Mouse (Mus musculus) retina, postnatal 1 day (tissue): Measurements from ENCODE around the gene Ssx9.
"Not testable (repeated sequence)": the region's sequence is repeated elsewhere in the genome, so short reads cannot be mapped to it uniquely, and the experiment has no call there.

ENCODE experiments used
- DNase-seq: peaks from one replicate; pipeline ENCODE4 v3.0.0-alpha.2; 2012

Gene Ssx9

DNA sequence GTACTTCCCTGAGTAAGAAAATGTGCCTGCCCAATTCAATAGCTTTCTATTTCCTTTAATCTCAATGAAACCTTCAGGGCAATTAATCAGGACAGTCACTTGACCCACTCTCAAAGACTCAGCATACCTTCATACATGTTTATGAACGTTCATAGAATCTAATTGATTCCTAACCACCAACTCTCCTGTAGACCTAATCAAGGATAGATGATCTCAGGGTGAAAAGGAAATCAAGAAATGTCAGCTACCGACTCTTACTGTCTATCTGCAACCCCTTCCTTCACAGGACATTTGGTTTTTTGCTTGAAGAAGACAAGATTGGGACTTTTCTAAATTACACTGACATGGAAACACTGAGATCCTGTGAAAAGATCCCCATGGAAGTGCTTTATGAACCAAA is at the start of gene Ssx9:
TSS of gene Ssx9 (plus strand) at position 301 of the 400 bp plus-strand sequence.
- not testable (repeated sequence) for DNase-seq

GRCm38 (mm10) chrX:8732907-8733306 is 15.3 kb upstream of the Ssx9 start:
- peak; percentile 13 for DNase-seq

DNA sequence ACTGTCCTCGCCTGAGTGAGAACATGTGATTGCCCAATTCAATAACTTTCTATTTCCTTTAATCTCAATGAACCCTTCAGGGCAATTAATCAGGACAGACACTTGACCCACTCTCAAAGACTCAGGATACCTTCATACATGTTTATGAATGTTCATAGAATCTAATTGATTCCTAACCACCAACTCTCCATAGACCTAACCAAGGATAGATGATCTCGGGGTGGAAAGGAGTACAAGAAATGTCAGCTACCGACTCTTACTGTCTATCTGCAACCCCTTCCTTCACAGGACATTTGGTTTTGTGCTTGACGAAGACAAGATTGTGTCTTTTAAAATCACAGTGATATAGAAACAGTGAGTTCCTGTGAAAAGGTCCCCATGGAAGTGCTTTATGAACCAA is 55.2 kb downstream of the Ssx9 start, which contains the start of gene Ssxb5:
TSS of gene Ssxb5 (plus strand) at position 301 of the 400 bp plus-strand sequence.
- not testable (repeated sequence) for DNase-seq
